Mouse (Mus musculus): ENCODE data around the gene Cacna2d3. TPM values are rescaled to one million over a fixed set of nuclear protein-coding genes. Genes with fewer than 3 reads are reported as not detected.

Cacna2d3 gene
- polyA plus RNA-seq, 1 experiment = 4.6 TPM

- Histone ChIP-seq H3K4me1 (ENCODE audit: control insufficient read depth, insufficient read depth, low read length) (no peaks in the 10 kb centered on the region), H3K27me3 (ENCODE audit: control insufficient read depth, insufficient read depth, low read length) (no peaks in the 10 kb centered on the region), H3K27ac (ENCODE audit: control insufficient read depth, insufficient read depth, low read depth, low read length) (no peak overlapping the region), H3K36me3 (ENCODE audit: control insufficient read depth, insufficient read depth, low read length) (no peaks in the 10 kb centered on the region), H3K4me3 (ENCODE audit: control insufficient read depth, low read depth, low read length) (no peak overlapping the region)
- no peak for TF ChIP-seq POLR2A (IDR thresholded peaks at IDR 0.05; ENCODE audit: control insufficient read depth, low read depth, low read length)
- TF ChIP-seq CTCF (IDR thresholded peaks at IDR 0.05; ENCODE audit: control insufficient read depth, insufficient read depth, insufficient replicate concordance, low read depth, low read length) = no peak
These were observed 754.8 kb downstream of the Cacna2d3 start for GRCm38 (mm10) chr14:28966881-28967280.

GRCm38 (mm10) chr14:28961379-28961778 lies 760.3 kb downstream of the Cacna2d3 start:
- H3K27ac ChIP-seq (ENCODE audit: control insufficient read depth, insufficient read depth, low read depth, low read length) = no peak overlapping the region
- no peaks in the 10 kb centered on the region for H3K36me3 ChIP-seq (ENCODE audit: control insufficient read depth, insufficient read depth, low read length)
- TF ChIP-seq POLR2A (IDR thresholded peaks at IDR 0.05; ENCODE audit: control insufficient read depth, low read depth, low read length) (no peak), CTCF (IDR thresholded peaks at IDR 0.05; ENCODE audit: control insufficient read depth, insufficient read depth, insufficient replicate concordance, low read depth, low read length) (no peak)
- H3K4me1 ChIP-seq (ENCODE audit: control insufficient read depth, insufficient read depth, low read length) = peaks cover 7% of the 10 kb centered on the region
- H3K27me3 ChIP-seq (ENCODE audit: control insufficient read depth, insufficient read depth, low read length) = no peaks in the 10 kb centered on the region
- H3K4me3 ChIP-seq (ENCODE audit: control insufficient read depth, low read depth, low read length) = no peak overlapping the region

- Histone ChIP-seq H3K4me3 (ENCODE audit: control insufficient read depth, low read depth, low read length) (no peak overlapping the region), H3K27ac (ENCODE audit: control insufficient read depth, insufficient read depth, low read depth, low read length) (no peak overlapping the region), H3K4me1 (ENCODE audit: control insufficient read depth, insufficient read depth, low read length) (peaks cover 7% of the 10 kb centered on the region), H3K27me3 (ENCODE audit: control insufficient read depth, insufficient read depth, low read length) (no peaks in the 10 kb centered on the region), H3K36me3 (ENCODE audit: control insufficient read depth, insufficient read depth, low read length) (no peaks in the 10 kb centered on the region)
- no peak for TF ChIP-seq POLR2A (IDR thresholded peaks at IDR 0.05; ENCODE audit: control insufficient read depth, low read depth, low read length)
- TF ChIP-seq CTCF (IDR thresholded peaks at IDR 0.05; ENCODE audit: control insufficient read depth, insufficient read depth, insufficient replicate concordance, low read depth, low read length) = no peak
These were observed 762.6 kb downstream of the Cacna2d3 start for GRCm38 (mm10) chr14:28959042-28959441.

GRCm38 (mm10) chr14:28958131-28959015 lies 763.3 kb downstream of the Cacna2d3 start:
- Histone ChIP-seq H3K27ac (ENCODE audit: control insufficient read depth, insufficient read depth, low read depth, low read length) (no peak overlapping the region), H3K36me3 (ENCODE audit: control insufficient read depth, insufficient read depth, low read length) (no peaks in the 10 kb centered on the region), H3K4me1 (ENCODE audit: control insufficient read depth, insufficient read depth, low read length) (peaks cover 7% of the 10 kb centered on the region), H3K4me3 (ENCODE audit: control insufficient read depth, low read depth, low read length) (no peak overlapping the region), H3K27me3 (ENCODE audit: control insufficient read depth, insufficient read depth, low read length) (no peaks in the 10 kb centered on the region)
- TF ChIP-seq POLR2A (IDR thresholded peaks at IDR 0.05; ENCODE audit: control insufficient read depth, low read depth, low read length) = no peak
- no peak for TF ChIP-seq CTCF (IDR thresholded peaks at IDR 0.05; ENCODE audit: control insufficient read depth, insufficient read depth, insufficient replicate concordance, low read depth, low read length)

GRCm38 (mm10) chr14:28955181-28955580 lies 766.5 kb downstream of the Cacna2d3 start:
- TF ChIP-seq CTCF (IDR thresholded peaks at IDR 0.05; ENCODE audit: control insufficient read depth, insufficient read depth, insufficient replicate concordance, low read depth, low read length) = no peak
- no peak overlapping the region for H3K4me3 ChIP-seq (ENCODE audit: control insufficient read depth, low read depth, low read length)
- H3K27ac ChIP-seq (ENCODE audit: control insufficient read depth, insufficient read depth, low read depth, low read length) = no peak overlapping the region
- H3K27me3 ChIP-seq (ENCODE audit: control insufficient read depth, insufficient read depth, low read length) = no peaks in the 10 kb centered on the region
- no peaks in the 10 kb centered on the region for H3K36me3 ChIP-seq (ENCODE audit: control insufficient read depth, insufficient read depth, low read length)
- H3K4me1 ChIP-seq (ENCODE audit: control insufficient read depth, insufficient read depth, low read length) = peaks cover 7% of the 10 kb centered on the region

- Histone ChIP-seq H3K27me3 (ENCODE audit: control insufficient read depth, insufficient read depth, low read length) (no peaks in the 10 kb centered on the region), H3K36me3 (ENCODE audit: control insufficient read depth, insufficient read depth, low read length) (no peaks in the 10 kb centered on the region), H3K4me1 (ENCODE audit: control insufficient read depth, insufficient read depth, low read length) (peaks cover 3% of the 10 kb centered on the region), H3K27ac (ENCODE audit: control insufficient read depth, insufficient read depth, low read depth, low read length) (no peak overlapping the region), H3K4me3 (ENCODE audit: control insufficient read depth, low read depth, low read length) (no peak overlapping the region)
- TF ChIP-seq POLR2A (IDR thresholded peaks at IDR 0.05; ENCODE audit: control insufficient read depth, low read depth, low read length) (no peak), CTCF (IDR thresholded peaks at IDR 0.05; ENCODE audit: control insufficient read depth, insufficient read depth, insufficient replicate concordance, low read depth, low read length) (no peak)
These were observed 767.1 kb downstream of the Cacna2d3 start for GRCm38 (mm10) chr14:28954588-28954987.

GRCm38 (mm10) chr14:28954086-28954485 lies 767.6 kb downstream of the Cacna2d3 start:
- no peak for TF ChIP-seq CTCF (IDR thresholded peaks at IDR 0.05; ENCODE audit: control insufficient read depth, insufficient read depth, insufficient replicate concordance, low read depth, low read length)
- TF ChIP-seq POLR2A (IDR thresholded peaks at IDR 0.05; ENCODE audit: control insufficient read depth, low read depth, low read length) = no peak
- no peaks in the 10 kb centered on the region for H3K36me3 ChIP-seq (ENCODE audit: control insufficient read depth, insufficient read depth, low read length)
- no peak overlapping the region for H3K4me3 ChIP-seq (ENCODE audit: control insufficient read depth, low read depth, low read length)
- H3K27ac ChIP-seq (ENCODE audit: control insufficient read depth, insufficient read depth, low read depth, low read length) = no peak overlapping the region
- H3K4me1 ChIP-seq (ENCODE audit: control insufficient read depth, insufficient read depth, low read length) = peaks cover 3% of the 10 kb centered on the region
- H3K27me3 ChIP-seq (ENCODE audit: control insufficient read depth, insufficient read depth, low read length) = no peaks in the 10 kb centered on the region

Data from testis, adult 2 months (tissue).